Mouse (Mus musculus) hindbrain, embryonic 12.5 days (tissue): ENCODE measurements at regions not wholly inside any gene's neighbourhood (a gene's known extent, or its start where the extent isn't known, plus 50 kb on each side); places are given as distances from the start of the nearest gene placed in this dataset.
A peak's percentile ranks its signal among the peaks of the same experiment; 100 is the strongest.

Experiments
- ATAC-seq: fragments of 200-750 bp; cut with Nextera tagmentation; 2 replicates; pipeline ENCODE4 v1.8.0; 2017; ENCODE audit warnings: moderate TSS enrichment; ENCODE audit not compliant: low FRiP score
- H3K27ac ChIP-seq: fragments of 300-500 bp; sonication (generic); 2 replicates; pipeline ENCODE4 v1.5.1; 2016; ENCODE audit warnings: mild to moderate bottlenecking
- H3K27me3 ChIP-seq: fragments of 300-500 bp; sonication (generic); 2 replicates; pipeline ENCODE4 v1.6.1; 2016; ENCODE audit warnings: mild to moderate bottlenecking
- H3K36me3 ChIP-seq: fragments of 300-500 bp; sonication (generic); 2 replicates; pipeline ENCODE4 v1.6.1; 2016; ENCODE audit warnings: mild to moderate bottlenecking
- H3K4me1 ChIP-seq: fragments of 300-500 bp; sonication (generic); 2 replicates; pipeline ENCODE4 v1.6.1; 2016
- H3K4me2 ChIP-seq: fragments of 300-500 bp; sonication (generic); replicated peaks from 2 replicates; pipeline ENCODE4 v1.6.1; 2016; ENCODE audit warnings: mild to moderate bottlenecking
- H3K4me3 ChIP-seq: fragments of 300-500 bp; sonication (generic); 2 replicates; pipeline ENCODE4 v1.5.1; 2016; ENCODE audit warnings: mild to moderate bottlenecking
- H3K9ac ChIP-seq: fragments of 300-500 bp; sonication (generic); 2 replicates; pipeline ENCODE4 v1.6.1; 2016; ENCODE audit warnings: mild to moderate bottlenecking, moderate library complexity
- H3K9me3 ChIP-seq: fragments of 300-500 bp; sonication (generic); replicated peaks from 2 replicates; pipeline ENCODE4 v1.6.1; 2016; ENCODE audit warnings: mild to moderate bottlenecking
- WGBS: fragments of 180-500 bp; shearing (Covaris S2); methylation state at CpG from one replicate; pipeline ENCODE4 v1.1.7; 2016; 5-methylcytosine and 5-hydroxymethylcytosine counted together

GRCm38 (mm10) chr6:67186537-67187274 is 51.3 kb upstream of the Serbp1 start:
- no peak overlapping the region for H3K4me2 ChIP-seq
- no peak overlapping the region for H3K27ac ChIP-seq
- ATAC-seq, result no peak
- no peaks in the 10 kb centered on the region for H3K9me3 ChIP-seq
- WGBS, result 84% methylated on average over 7 of the region's 7 CpGs
- H3K9ac ChIP-seq, result no peak overlapping the region
- H3K4me3 ChIP-seq, result no peak overlapping the region
- H3K4me1 ChIP-seq, result no peaks in the 10 kb centered on the region; the same call in 1 of the 2 replicates
- no peaks in the 10 kb centered on the region for H3K27me3 ChIP-seq
- H3K36me3 ChIP-seq, result no peaks in the 10 kb centered on the region

- Histone ChIP-seq H3K27me3 (no peaks in the 10 kb centered on the region), H3K27ac (no peak overlapping the region), H3K4me3 (no peak overlapping the region), H3K4me1 (no peaks in the 10 kb centered on the region; the same call in 1 of the 2 replicates), H3K9me3 (no peaks in the 10 kb centered on the region), H3K4me2 (no peak overlapping the region), H3K9ac (no peak overlapping the region), H3K36me3 (no peaks in the 10 kb centered on the region)
- WGBS, result 84% methylated on average over 2 of the region's 2 CpGs
- ATAC-seq, result no peak
Observed at GRCm38 (mm10) chr6:67184662-67185061, 53.3 kb upstream of the Serbp1 start.

- H3K9ac ChIP-seq, result no peak overlapping the region
- H3K4me3 ChIP-seq, result no peak overlapping the region
- 78% methylated on average over 15 of the region's 15 CpGs for WGBS
- no peaks in the 10 kb centered on the region; the same call in 1 of the 2 replicates for H3K4me1 ChIP-seq
- ATAC-seq, result no peak
- no peak overlapping the region for H3K27ac ChIP-seq
- H3K9me3 ChIP-seq, result no peaks in the 10 kb centered on the region
- no peak overlapping the region for H3K4me2 ChIP-seq
- H3K27me3 ChIP-seq, result no peaks in the 10 kb centered on the region
- H3K36me3 ChIP-seq, result no peaks in the 10 kb centered on the region
Observed at GRCm38 (mm10) chr6:67183481-67184215, 54.3 kb upstream of the Serbp1 start.

- no peaks in the 10 kb centered on the region for H3K9me3 ChIP-seq
- H3K36me3 ChIP-seq, result no peaks in the 10 kb centered on the region
- no peak for ATAC-seq
- 89% methylated on average over 2 of the region's 2 CpGs for WGBS
- H3K4me2 ChIP-seq, result no peak overlapping the region
- no peak overlapping the region for H3K4me3 ChIP-seq
- H3K27me3 ChIP-seq, result no peaks in the 10 kb centered on the region
- H3K9ac ChIP-seq, result no peak overlapping the region
- H3K4me1 ChIP-seq, result no peaks in the 10 kb centered on the region; the same call in 1 of the 2 replicates
- no peak overlapping the region for H3K27ac ChIP-seq
Observed at GRCm38 (mm10) chr6:67182453-67182852, 55.5 kb upstream of the Serbp1 start.

- no peak for ATAC-seq
- Histone ChIP-seq H3K27ac (no peak overlapping the region), H3K4me2 (no peak overlapping the region), H3K36me3 (no peaks in the 10 kb centered on the region), H3K9ac (no peak overlapping the region), H3K9me3 (no peaks in the 10 kb centered on the region), H3K4me3 (no peak overlapping the region), H3K4me1 (no peaks in the 10 kb centered on the region), H3K27me3 (no peaks in the 10 kb centered on the region)
- WGBS, result 90% methylated on average over 4 of the region's 4 CpGs
Observed at GRCm38 (mm10) chr6:67181459-67181858, 56.5 kb upstream of the Serbp1 start.

DNA sequence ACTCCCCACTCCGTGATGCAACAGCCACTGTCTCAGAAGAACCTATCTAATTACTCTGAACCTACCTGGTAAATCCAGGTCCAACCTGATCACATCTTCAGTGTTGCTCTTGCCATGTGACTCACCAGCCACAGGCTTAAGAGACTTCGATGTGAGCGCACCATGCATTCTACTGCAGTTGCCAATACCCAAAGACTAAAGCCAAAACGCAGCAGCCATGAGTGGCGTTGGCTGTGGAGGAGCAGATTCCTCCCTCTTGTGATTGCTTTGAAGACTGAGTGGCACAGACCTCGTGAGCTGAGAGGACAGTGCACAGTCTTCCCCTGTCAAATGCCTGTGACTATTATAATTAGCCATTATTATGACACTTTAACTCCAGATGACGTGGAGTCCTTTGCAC is 58.6 kb upstream of the Serbp1 start:
- Histone ChIP-seq H3K36me3 (no peaks in the 10 kb centered on the region), H3K9me3 (no peaks in the 10 kb centered on the region), H3K27ac (no peak overlapping the region), H3K4me1 (no peaks in the 10 kb centered on the region), H3K4me3 (no peak overlapping the region), H3K4me2 (no peak overlapping the region), H3K9ac (no peak overlapping the region), H3K27me3 (no peaks in the 10 kb centered on the region)
- WGBS, result 82% methylated on average over 7 of the region's 7 CpGs
- no peak for ATAC-seq

GRCm38 (mm10) chr6:67178531-67178930 is 59.4 kb upstream of the Serbp1 start:
- ATAC-seq, result no peak
- WGBS, result 84% methylated on average over 4 of the region's 4 CpGs

DNA sequence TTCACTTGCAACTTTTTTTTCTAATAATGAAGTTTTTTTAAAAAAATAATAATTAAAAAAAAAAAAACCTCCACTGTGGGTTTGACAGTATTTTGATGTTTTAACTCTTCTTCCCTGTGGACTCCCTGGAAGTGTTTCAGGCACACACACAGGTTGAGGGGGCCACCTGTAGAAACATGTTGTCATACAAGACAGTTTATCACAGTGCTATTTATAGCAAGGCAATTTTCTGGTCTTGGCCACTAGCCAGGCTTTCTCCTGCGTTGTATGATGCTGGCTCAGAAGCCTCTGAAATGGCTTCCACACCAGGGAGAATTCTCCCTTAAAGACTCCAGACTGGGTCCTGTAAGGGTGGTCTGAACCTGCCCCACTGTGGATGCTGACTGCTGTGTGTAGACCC is 59.9 kb upstream of the Serbp1 start:
- no peak for ATAC-seq
- Histone ChIP-seq H3K9ac (no peak overlapping the region), H3K27ac (no peak overlapping the region), H3K36me3 (no peaks in the 10 kb centered on the region), H3K4me2 (no peak overlapping the region), H3K27me3 (no peaks in the 10 kb centered on the region), H3K9me3 (no peaks in the 10 kb centered on the region), H3K4me1 (no peaks in the 10 kb centered on the region), H3K4me3 (no peak overlapping the region)
- WGBS, result 61% methylated on average over 1 of the region's 1 CpGs

More at GRCm38 (mm10) chr6:67178531-67178930, 59.4 kb upstream of the Serbp1 start:
- no peaks in the 10 kb centered on the region for H3K4me1 ChIP-seq
- H3K9me3 ChIP-seq, result no peaks in the 10 kb centered on the region
- H3K4me3 ChIP-seq, result no peak overlapping the region
- no peak overlapping the region for H3K4me2 ChIP-seq
- H3K27ac ChIP-seq, result no peak overlapping the region
- no peaks in the 10 kb centered on the region for H3K27me3 ChIP-seq
- H3K9ac ChIP-seq, result no peak overlapping the region
- H3K36me3 ChIP-seq, result no peaks in the 10 kb centered on the region

GRCm38 (mm10) chr6:67170674-67170946 is 67.4 kb upstream of the Serbp1 start:
- Histone ChIP-seq H3K4me1 (0 out of 2 replicates have a peak, but pooled peaks cover 6% of the 10 kb centered on the region), H3K4me2 (no peak overlapping the region), H3K27me3 (no peaks in the 10 kb centered on the region), H3K9me3 (no peaks in the 10 kb centered on the region), H3K9ac (no peak overlapping the region), H3K4me3 (no peak overlapping the region), H3K27ac (no peak overlapping the region), H3K36me3 (no peaks in the 10 kb centered on the region)
- WGBS, result 85% methylated on average over 5 of the region's 5 CpGs
- ATAC-seq, result 0 out of 2 replicates have a peak, but pooled peaks have one; percentile 5

DNA sequence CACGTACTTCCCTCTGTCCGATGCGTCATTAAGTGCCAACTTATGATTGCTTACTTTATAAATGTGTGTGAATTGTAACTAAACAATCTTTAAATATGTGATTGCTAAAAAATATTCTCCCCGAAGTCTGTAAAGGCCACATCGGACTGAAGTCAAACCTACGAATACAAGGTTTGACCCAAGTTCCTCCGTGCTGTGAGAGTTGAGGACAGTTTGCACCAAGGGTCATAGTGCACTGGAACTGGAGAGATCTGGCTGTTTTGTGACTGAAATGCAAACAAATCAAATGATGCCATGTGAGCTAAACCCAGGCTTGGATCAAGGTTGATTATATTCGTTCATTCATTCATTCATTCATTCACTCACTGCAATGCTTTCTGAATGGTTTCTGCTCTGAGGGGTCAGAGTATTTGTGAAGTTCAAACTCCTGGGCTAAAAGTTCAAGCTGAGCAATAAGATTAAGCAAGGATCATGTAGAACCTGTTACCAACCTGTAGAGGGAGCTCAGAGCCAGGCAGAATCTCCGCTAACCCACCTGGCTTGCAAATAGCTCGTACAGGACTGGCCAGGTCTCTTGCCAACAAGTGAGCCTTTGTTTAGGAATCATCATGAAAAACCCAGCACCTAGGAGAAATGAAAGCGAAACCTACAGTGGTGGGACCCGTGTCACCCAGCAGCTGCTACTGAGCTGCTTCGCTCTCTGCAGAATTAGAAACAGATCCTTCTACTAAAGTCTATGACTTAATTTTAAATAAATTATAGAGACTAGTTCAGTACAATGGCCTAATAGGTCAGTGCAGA is 67.9 kb upstream of the Serbp1 start:
- H3K4me2 ChIP-seq, result no peak overlapping the region
- no peak overlapping the region for H3K4me3 ChIP-seq
- no peak overlapping the region for H3K27ac ChIP-seq
- 0 out of 2 replicates have a peak, but pooled peaks cover 6% of the 10 kb centered on the region for H3K4me1 ChIP-seq
- H3K9ac ChIP-seq, result no peak overlapping the region
- H3K36me3 ChIP-seq, result no peaks in the 10 kb centered on the region
- no peaks in the 10 kb centered on the region for H3K27me3 ChIP-seq
- WGBS, result 49% methylated on average over 13 of the region's 13 CpGs
- H3K9me3 ChIP-seq, result no peaks in the 10 kb centered on the region
- ATAC-seq, result peak; percentile 47

- Histone ChIP-seq H3K27me3 (no peaks in the 10 kb centered on the region), H3K4me2 (peak overlapping the region; percentile 57), H3K4me1 (0 out of 2 replicates have a peak, but pooled peaks cover 6% of the 10 kb centered on the region), H3K9me3 (no peaks in the 10 kb centered on the region), H3K9ac (no peak overlapping the region), H3K27ac (no peak overlapping the region), H3K4me3 (peak overlapping the region; percentile 37), H3K36me3 (no peaks in the 10 kb centered on the region)
- WGBS, result 32% methylated on average over 2 of the region's 2 CpGs
- ATAC-seq, result peak; percentile 44
Observed at GRCm38 (mm10) chr6:67168803-67169202, 69.2 kb upstream of the Serbp1 start.

DNA sequence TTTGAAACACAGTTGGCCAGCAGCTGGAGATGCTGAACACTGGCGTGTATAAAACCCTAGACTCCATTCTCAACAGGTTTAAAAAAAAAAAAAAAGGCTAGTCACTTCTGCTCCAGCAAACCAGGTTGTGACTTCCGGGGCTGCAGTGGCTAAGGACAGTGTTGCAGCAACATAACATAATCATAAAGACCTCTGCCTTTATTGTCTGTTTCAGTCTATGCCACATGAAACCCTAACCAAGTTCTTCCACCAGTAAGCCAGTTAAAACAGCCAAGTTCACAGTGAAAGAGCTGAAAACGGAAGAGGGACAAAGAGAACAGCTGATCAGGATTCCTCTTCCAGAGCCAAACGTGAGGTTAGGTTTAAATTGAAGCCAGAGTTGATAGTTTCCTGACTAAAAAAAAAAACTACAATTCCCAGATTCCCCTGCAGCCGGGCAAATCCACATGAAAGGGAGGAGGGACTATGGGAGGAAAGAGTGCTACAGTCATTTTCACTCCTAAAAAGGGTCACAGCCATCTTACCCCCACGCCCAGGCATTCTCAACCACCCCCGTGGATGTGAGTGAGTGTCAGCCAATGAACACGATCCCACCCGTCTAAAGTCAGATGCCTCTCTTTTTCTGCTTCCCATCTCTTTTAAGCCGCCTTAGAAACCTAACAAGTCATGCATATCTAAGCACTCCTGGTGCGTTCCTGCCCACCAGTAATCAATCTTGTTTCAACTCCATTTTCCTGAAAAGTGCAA is 69.8 kb upstream of the Serbp1 start:
- ATAC-seq, result peak; percentile 80
- no peaks in the 10 kb centered on the region for H3K27me3 ChIP-seq
- H3K9me3 ChIP-seq, result no peaks in the 10 kb centered on the region
- H3K36me3 ChIP-seq, result no peaks in the 10 kb centered on the region
- peak overlapping the region; percentile 57 for H3K4me2 ChIP-seq
- no peak overlapping the region for H3K9ac ChIP-seq
- H3K4me3 ChIP-seq, result peak overlapping the region; percentile 37
- H3K27ac ChIP-seq, result no peak overlapping the region
- H3K4me1 ChIP-seq, result 0 out of 2 replicates have a peak, but pooled peaks cover 6% of the 10 kb centered on the region
- WGBS, result 13% methylated on average over 11 of the region's 11 CpGs
